Mouse (Mus musculus) intestine, embryonic 16.5 days (tissue): ENCODE data around the gene Dpf1. TPM values are rescaled to one million over a fixed set of nuclear protein-coding genes. Genes with fewer than 3 reads are reported as not detected.

Experiments
- ATAC-seq: fragments of 200-750 bp; cut with Nextera tagmentation; 2 replicates; pipeline ENCODE4 v1.8.0; 2017; ENCODE audit warnings: moderate TSS enrichment, moderate library complexity
- H3K27ac ChIP-seq: fragments of 300-500 bp; sonication (generic); 2 replicates; pipeline ENCODE4 v1.5.1; 2014; ENCODE audit warnings: mild to moderate bottlenecking, low read length
- H3K27me3 ChIP-seq: fragments of 300-500 bp; sonication (generic); replicated peaks from 2 replicates; pipeline ENCODE4 v1.6.1; 2014; ENCODE audit warnings: low read length, control low read depth, mixed read lengths; ENCODE audit not compliant: control insufficient read depth, insufficient read depth
- H3K36me3 ChIP-seq: fragments of 300-500 bp; sonication (generic); 2 replicates; pipeline ENCODE4 v1.6.1; 2014; ENCODE audit warnings: low read length, control low read depth; ENCODE audit not compliant: control insufficient read depth, insufficient read depth
- H3K4me1 ChIP-seq: fragments of 300-500 bp; sonication (generic); 2 replicates; pipeline ENCODE4 v1.6.1; 2014; ENCODE audit warnings: low read length, control low read depth, mixed read lengths; ENCODE audit not compliant: control insufficient read depth, insufficient read depth
- H3K4me2 ChIP-seq: fragments of 300-500 bp; sonication (generic); 2 replicates; pipeline ENCODE4 v1.6.1; 2014; ENCODE audit warnings: low read depth, low read length, control low read depth
- H3K4me3 ChIP-seq: fragments of 300-500 bp; sonication (generic); 2 replicates; pipeline ENCODE4 v1.5.1; 2014; ENCODE audit warnings: mild to moderate bottlenecking, low read length
- H3K9ac ChIP-seq: fragments of 300-500 bp; sonication (generic); 2 replicates; pipeline ENCODE4 v1.6.1; 2014; ENCODE audit warnings: low read depth, low read length
- H3K9me3 ChIP-seq: fragments of 300-500 bp; sonication (generic); 2 replicates; pipeline ENCODE4 v1.6.1; 2016; ENCODE audit warnings: low read length, control low read depth; ENCODE audit not compliant: control insufficient read depth
- WGBS: fragments of 180-500 bp; shearing (Covaris S2); extraction: QIAGEN DNeasy Blood & Tissue Kit; methylation state at CpG from one replicate; pipeline ENCODE4 v1.1.7; 2014; 5-methylcytosine and 5-hydroxymethylcytosine counted together
- polyA plus RNA-seq: library from polyadenylated mRNA; unstranded; fragments of >200 nt; fragmentation: Nextera tagmentation; extraction: Ambion mirVana; gene quantifications from 2 replicates; pipeline ENCODE4 v1.2.1, GENCODE M21; 2015

Gene Dpf1
- polyA plus RNA-seq, 1 experiment from 2014 or later = 6.8 TPM

DNA sequence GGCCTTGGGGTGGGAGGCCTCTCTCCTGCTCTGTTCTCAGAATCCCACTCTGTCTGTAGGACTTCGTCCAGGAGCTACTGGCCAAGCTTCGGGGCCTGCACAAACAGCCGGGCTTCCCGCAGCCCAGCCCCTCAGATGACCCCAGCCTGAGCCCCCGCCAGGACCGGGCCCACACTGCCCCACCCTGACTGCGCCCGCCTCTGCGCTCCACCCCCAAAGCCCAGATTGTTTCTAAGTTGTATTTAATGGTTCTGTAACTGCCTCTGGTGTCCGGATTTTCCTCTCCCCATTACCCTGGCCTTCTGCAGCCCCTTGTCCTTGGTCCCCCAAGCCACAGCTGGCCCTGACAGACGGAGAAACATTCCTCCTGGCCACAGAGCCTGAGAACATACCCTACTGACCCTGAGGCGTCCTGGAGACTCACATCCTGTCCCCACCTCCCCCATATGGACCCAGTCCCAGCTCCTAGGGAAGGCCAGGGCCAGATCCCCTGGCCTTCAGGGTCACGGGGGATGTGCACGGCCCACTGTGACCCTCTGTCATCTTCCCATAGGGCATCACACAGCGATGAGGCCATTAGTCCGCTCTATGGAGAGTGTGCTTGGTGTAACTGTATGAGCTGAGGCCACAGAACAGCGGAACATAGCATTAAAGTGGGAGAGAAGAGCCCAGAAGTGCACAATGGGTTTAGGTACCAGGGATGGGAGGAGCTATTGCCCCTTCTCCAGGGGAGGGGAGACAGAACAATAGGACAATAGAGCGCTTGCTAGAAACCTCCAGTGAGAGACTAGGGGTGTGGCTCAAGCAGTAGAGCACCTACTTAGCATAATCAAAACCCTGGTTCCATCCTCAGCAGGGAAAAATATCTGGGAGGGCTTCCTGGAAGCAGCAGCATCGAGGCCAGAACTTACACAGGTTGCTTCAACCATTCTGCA, 10.4 kb upstream of the Dpf1 start:
- WGBS = 33% methylated on average over 19 of the region's 19 CpGs
- H3K4me1 ChIP-seq = peaks cover 32% of the 10 kb centered on the region
- no peak overlapping the region for H3K4me3 ChIP-seq
- 0 out of 2 replicates have a peak, but pooled peaks have one; percentile 8 for ATAC-seq
- H3K4me2 ChIP-seq = no peak overlapping the region
- H3K36me3 ChIP-seq = no peaks in the 10 kb centered on the region
- no peaks in the 10 kb centered on the region for H3K9me3 ChIP-seq
- H3K27ac ChIP-seq = peak overlapping the region; percentile 69
- no peaks in the 10 kb centered on the region for H3K27me3 ChIP-seq
- H3K9ac ChIP-seq = peak overlapping the region; percentile 50

DNA sequence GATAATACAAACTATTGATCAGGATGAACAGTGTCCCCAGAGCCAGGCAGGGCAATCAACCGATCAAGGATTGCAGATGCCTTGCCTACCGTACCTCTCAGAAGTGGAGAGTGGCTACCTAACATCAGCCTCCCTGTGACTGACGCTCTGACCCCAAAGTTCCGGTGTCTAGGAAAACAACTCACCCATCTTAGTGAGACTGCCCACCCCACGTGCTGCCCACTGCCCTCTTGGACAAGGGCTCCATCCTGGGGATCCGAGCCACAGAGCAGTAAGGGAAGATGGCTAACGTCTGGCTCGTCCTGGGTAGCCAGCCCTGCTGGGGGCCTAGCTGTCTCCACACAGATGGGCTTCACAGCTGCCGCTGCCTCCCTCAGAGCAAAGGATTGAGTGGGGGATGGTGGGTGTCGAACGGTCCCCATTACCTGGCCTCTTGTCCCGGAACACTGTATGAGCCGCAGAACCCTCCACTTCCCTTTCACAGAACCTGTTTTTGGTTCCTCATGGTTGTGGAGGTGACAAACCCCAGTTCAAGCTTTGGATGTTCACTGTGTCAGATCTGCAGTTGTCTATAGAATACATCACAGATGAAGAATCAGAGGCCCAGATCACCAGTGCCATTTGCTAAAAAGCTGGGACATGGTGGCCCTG, 9.5 kb upstream of the Dpf1 start:
- H3K27ac ChIP-seq = peak overlapping the region; percentile 16; the same call in 1 of the 2 replicates
- WGBS = 68% methylated on average over 13 of the region's 13 CpGs
- no peak overlapping the region for H3K9ac ChIP-seq
- ATAC-seq = no peak
- H3K36me3 ChIP-seq = no peaks in the 10 kb centered on the region
- no peaks in the 10 kb centered on the region for H3K9me3 ChIP-seq
- H3K4me3 ChIP-seq = no peak overlapping the region
- H3K4me1 ChIP-seq = peaks cover 28% of the 10 kb centered on the region
- no peaks in the 10 kb centered on the region for H3K27me3 ChIP-seq
- no peak overlapping the region for H3K4me2 ChIP-seq

DNA sequence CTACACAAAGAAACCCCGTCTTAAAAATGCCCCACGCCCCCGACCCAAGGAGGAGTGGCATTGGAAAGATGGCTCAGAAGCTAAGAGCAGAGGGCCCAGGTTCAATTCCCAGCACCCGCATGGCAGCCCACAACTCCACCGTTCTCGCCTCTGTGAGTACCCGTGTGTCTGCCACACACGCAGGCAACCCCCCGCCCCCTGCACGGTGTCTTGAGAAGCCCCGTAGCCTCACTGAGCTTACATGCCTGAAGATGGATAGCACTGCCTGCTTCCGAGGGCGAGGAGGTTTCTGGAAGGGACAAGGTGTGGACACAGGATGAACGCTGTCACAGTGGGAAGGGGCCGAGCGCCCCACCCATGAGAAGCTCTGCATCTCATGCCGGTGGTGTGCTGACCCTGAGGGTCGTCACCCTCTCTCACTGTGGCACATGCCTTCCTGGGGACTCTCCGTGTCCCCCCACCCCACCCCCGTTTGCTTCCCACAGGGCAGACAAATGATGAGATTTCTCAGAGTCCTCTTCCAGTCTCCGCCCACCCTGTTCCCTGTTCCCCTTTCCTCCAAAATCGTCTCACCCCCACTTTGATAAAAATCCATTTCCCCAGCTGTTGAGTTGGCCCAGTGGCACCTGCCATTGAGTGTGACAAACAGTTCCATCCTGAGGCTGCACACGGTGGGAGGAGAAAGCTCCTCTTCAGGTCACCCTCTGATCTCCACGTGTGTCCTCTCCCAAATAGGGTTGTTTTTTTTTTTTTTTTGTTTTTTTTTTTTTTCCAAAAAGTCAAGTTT, 7.7 kb upstream of the Dpf1 start:
- 69% methylated on average over 24 of the region's 24 CpGs for whole genome bisulfite sequencing
- no peak for ATAC-seq

DNA sequence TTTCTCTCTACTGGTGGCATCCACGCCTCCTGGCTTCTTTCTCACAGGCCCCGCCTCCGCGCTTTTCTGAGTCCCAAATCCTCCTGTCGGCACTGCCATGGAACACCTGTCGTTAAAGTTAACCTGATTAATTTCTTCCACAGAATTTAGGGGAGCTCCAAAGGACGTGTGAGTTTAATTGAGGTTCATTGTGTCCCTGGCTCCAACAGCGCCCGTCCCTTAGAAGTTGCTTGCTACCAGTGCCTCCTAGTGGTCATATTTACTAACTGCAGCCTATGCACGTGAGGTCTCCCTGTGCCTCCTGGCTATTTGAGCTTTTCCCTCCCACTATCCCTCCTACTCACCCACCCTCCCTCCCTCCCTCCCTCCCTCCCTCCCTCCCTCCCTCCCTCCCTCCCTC, 6.8 kb upstream of the Dpf1 start:
- Histone ChIP-seq H3K27ac (no peak overlapping the region), H3K4me1 (peaks cover 18% of the 10 kb centered on the region), H3K9me3 (no peaks in the 10 kb centered on the region), H3K9ac (no peak overlapping the region), H3K27me3 (no peaks in the 10 kb centered on the region), H3K4me2 (no peak overlapping the region), H3K4me3 (no peak overlapping the region), H3K36me3 (no peaks in the 10 kb centered on the region)
- WGBS = 6% methylated on average over 10 of the region's 10 CpGs
- 0 out of 2 replicates have a peak, but pooled peaks have one; percentile 39 for ATAC-seq

More for the DNA sequence above, 7.7 kb upstream of the Dpf1 start:
- Histone ChIP-seq H3K27me3 (no peaks in the 10 kb centered on the region), H3K4me3 (no peak overlapping the region), H3K4me1 (peaks cover 24% of the 10 kb centered on the region), H3K9ac (no peak overlapping the region), H3K27ac (no peak overlapping the region), H3K9me3 (no peaks in the 10 kb centered on the region), H3K4me2 (no peak overlapping the region), H3K36me3 (no peaks in the 10 kb centered on the region)

DNA sequence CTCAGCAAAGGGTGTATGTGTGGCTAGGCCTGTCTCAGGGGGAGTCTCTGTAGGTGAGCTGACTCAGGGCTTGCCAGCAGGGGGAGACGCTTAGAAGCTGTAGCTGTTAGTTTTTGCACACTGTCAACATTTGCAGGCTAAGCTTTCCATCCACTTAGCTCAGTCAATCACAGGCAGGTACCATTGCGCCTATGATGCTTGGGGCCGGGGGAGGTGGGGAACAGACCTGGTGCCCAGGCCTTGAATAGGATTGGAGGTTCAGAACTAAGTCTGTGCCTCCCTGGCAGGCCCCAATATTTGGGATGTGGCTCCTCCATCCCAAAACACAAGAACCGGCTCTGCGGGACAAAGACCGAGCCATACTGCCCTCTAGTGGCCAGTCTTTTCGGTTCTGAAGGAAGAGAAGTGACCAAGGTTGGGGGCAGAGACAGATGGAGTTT, 2.6 kb upstream of the Dpf1 start:
- H3K9me3 ChIP-seq = no peaks in the 10 kb centered on the region
- no peak overlapping the region for H3K4me2 ChIP-seq
- 2% methylated on average over 7 of the region's 7 CpGs for WGBS

DNA sequence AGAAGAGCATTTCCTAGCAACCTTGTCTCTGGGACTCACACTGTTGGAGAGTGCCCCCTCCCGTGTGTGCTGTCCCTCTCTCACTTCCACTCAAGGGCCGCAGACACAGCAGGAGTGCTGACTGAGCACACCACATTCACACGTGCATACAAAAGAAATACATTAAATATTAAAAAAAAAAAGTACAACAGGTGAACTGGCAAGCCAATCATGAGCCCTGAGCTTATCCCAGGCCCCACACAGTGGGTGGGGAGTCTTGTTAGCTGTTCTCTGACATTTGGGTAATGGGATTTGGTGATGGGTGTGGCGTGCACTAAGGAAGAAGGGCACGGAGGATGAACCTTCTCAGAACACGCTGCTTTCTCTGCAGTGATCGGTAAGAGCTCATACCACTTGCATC, 1.1 kb upstream of the Dpf1 start:
- peaks cover 25% of the 10 kb centered on the region for H3K27me3 ChIP-seq
- H3K4me1 ChIP-seq = peaks cover 21% of the 10 kb centered on the region
- H3K9me3 ChIP-seq = no peaks in the 10 kb centered on the region
- H3K36me3 ChIP-seq = no peaks in the 10 kb centered on the region
- no peak for ATAC-seq
- 63% methylated on average over 7 of the region's 7 CpGs for WGBS
- H3K4me3 ChIP-seq = no peak overlapping the region
- H3K9ac ChIP-seq = no peak overlapping the region
- no peak overlapping the region for H3K4me2 ChIP-seq
- H3K27ac ChIP-seq = no peak overlapping the region

More for the DNA sequence above, 2.6 kb upstream of the Dpf1 start:
- Histone ChIP-seq H3K4me3 (no peak overlapping the region), H3K4me1 (peaks cover 16% of the 10 kb centered on the region), H3K36me3 (no peaks in the 10 kb centered on the region), H3K9ac (no peak overlapping the region), H3K27ac (no peak overlapping the region), H3K27me3 (peaks cover 25% of the 10 kb centered on the region)
- ATAC-seq = no peak

DNA sequence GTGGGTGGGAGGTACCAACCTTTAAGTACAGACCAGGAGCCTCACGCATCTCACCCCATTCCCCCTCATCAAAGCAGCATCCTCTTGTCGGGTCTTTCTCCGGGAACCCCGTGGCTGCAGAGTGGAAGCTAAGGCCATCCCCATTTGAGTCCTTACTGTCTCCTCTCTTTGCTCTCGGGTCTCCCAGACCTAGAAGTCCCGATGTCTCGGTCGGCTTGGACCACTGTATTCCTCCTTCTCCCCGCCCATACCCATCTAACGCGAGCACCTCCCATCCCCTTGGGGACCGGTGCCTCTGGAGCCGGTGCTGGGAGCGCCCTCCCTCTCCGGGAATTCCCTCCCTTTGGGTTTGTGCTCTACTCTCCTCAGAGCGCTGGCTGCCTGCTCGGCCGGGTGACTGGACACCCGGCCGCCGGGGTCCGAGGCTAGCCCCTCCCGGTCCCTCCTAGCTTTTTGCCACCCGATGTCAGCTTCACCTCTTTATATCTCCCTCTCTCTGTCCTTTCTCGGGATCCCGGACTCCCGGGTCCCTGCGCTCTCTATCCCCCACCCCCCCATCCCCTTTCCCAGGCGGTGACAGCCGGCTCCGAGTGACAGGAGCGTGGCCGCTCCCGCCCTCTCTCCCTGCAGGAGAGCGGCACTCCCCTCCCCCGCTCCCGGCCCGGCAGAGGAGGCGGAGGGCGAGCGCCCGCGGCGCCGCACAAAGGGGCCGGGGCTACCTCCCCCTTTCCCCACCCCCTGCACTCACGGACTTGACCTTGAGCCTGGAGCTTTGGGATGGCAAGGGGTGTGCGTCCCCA, 912 bp downstream of the Dpf1 start:
- Histone ChIP-seq H3K9me3 (no peaks in the 10 kb centered on the region), H3K9ac (peak overlapping the region; percentile 64), H3K27ac (no peak overlapping the region), H3K4me3 (peak overlapping the region; percentile 57), H3K27me3 (peaks cover 25% of the 10 kb centered on the region), H3K4me2 (peak overlapping the region; percentile 93), H3K4me1 (peaks cover 34% of the 10 kb centered on the region), H3K36me3 (no peaks in the 10 kb centered on the region)
- 1% methylated on average over 48 of the region's 48 CpGs for WGBS
- ATAC-seq = no peak

DNA sequence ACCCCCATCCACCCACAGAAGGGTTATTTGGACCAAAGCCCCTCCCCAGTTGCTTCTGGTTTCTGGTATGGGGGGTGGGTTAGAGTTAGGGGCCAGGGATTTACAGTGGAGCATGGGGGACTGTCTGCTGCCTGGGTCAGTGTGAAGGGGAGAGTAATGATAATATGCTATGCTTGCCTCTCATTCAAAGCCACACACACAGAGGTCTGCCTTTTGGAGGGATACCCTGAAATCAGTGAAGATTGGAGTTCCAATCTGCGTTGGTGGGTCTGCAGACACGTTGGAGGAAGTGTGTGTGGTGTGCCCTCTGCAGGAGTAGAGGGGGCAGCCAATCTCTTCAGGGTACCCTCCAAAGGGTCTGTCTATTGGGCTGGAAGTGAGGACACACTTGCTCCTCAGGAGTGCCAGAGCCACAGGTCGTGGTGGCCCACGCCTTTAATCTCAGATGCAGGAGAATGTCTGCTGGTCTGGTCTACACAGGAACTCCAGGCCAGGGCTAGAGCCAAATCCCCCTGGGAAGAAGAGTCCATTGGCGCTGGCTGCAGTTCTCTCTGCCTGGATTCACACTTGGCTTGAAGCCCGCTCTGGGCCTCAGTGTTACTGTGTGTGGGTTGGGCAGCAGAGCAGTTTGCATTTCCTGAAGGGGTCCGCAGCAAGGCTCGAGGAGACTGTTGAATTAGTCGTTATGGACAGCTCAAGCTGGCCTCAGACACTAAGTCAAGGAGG, 1.7 kb downstream of the Dpf1 start:
- no peaks in the 10 kb centered on the region for H3K36me3 ChIP-seq
- no peaks in the 10 kb centered on the region for H3K9me3 ChIP-seq
- H3K4me1 ChIP-seq = peaks cover 36% of the 10 kb centered on the region
- WGBS = 46% methylated on average over 9 of the region's 9 CpGs
- peak overlapping the region; percentile 93 for H3K4me2 ChIP-seq
- H3K27me3 ChIP-seq = peaks cover 25% of the 10 kb centered on the region
- H3K27ac ChIP-seq = no peak overlapping the region
- ATAC-seq = no peak
- peak overlapping the region; percentile 57 for H3K4me3 ChIP-seq
- H3K9ac ChIP-seq = peak overlapping the region; percentile 64
